ENCODE assay signal across 16 mouse cellular contexts in the genomic region with DNA sequence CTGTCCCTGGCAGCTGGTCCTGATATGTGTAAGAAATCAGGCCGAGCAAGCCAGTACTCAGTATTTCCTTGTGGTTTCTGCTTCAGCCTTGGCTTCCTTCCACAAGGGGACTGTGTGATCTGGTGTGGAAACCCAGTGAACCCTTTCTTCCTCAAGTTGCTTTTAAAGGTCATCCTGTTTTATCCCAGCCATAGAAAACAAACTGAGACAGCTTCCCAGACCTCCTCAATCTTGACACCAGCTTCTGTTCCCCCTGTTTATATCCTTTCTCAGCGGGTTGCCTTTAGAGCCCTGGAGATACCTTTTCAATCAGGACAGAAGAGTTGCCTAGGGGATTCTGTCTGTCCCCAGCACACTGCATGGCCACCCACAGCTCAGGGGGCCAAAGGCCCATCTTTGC.
DNase-seq lines count a peak whose midpoint lies in the region; ATAC-seq and TF ChIP-seq lines count a peak whose summit lies in the region.
"Had no signal": no experiment of that assay in that cellular context is flagged by ENCODE, and none has a peak within 500 bp of the region (broad histone marks: within the 10 kb centered on the region; RNA-seq: fewer than 3 reads in every experiment).

No protein-coding gene starts in this region.

- no peak for DNase-seq in lung, adult 2 months
- DNase-seq in embryo, embryonic 10 days (ENCODE audit: low spot score) = peak; percentile 58
- peak; percentile 28 for DNase-seq in embryo, embryonic 11 days
- DNase-seq in kidney, postnatal 14 days = peak; percentile 55
- no peak for DNase-seq in cerebellum, postnatal 25 days
- no peak for DNase-seq in adrenal gland, postnatal 4 days (ENCODE audit: low spot score in 2 of 2)
- DNase-seq: adrenal gland, adult 8-10 months; cerebellum, adult 2 months; gastrocnemius, postnatal 14 days; layer of hippocampus, adult 9-11 months; thymus, postnatal 14 days had no signal

- no peaks in the 10 kb centered on the region for H3K9me3 ChIP-seq in lung, embryonic 16.5 days (ENCODE audit: control insufficient read depth, low read length)
- H3K9me3 ChIP-seq: limb, embryonic 15.5 days; lung, embryonic 15.5 days had no signal

- 0 out of 2 replicates have a peak, but pooled peaks have one; percentile 7 for ATAC-seq in lung, embryonic 16.5 days (ENCODE audit: low read depth)
- ATAC-seq: intestine, embryonic 16.5 days had no signal

- H3K27ac ChIP-seq in lung, embryonic 16.5 days (ENCODE audit: low read length) = no peak overlapping the region
- H3K27ac ChIP-seq: limb, embryonic 15.5 days; lung, embryonic 15.5 days; stomach, postnatal 0 days had no signal

- no peaks in the 10 kb centered on the region for H3K36me3 ChIP-seq in lung, embryonic 16.5 days (ENCODE audit: control insufficient read depth, insufficient read depth, low read length)
- H3K36me3 ChIP-seq: limb, embryonic 15.5 days; lung, embryonic 15.5 days had no signal

- no peak for TF ChIP-seq CTCF in lung, adult 2 months (IDR thresholded peaks at IDR 0.05; ENCODE audit: insufficient read depth, low read length)

- H3K9ac ChIP-seq in lung, embryonic 16.5 days (ENCODE audit: low read length) = no peak overlapping the region
- H3K9ac ChIP-seq: limb, embryonic 15.5 days; lung, embryonic 15.5 days had no signal

- H3K4me2 ChIP-seq in lung, embryonic 16.5 days (ENCODE audit: low read depth, low read length) = no peak overlapping the region
- H3K4me2 ChIP-seq: limb, embryonic 15.5 days; lung, embryonic 15.5 days had no signal

- WGBS in lung, embryonic 16.5 days = 36% methylated on average over 2 of the region's 2 CpGs
- 12% methylated on average over 2 of the region's 2 CpGs for WGBS in lung, adult 2 months

- TF ChIP-seq POLR2A in lung, adult 2 months (IDR thresholded peaks at IDR 0.05; ENCODE audit: borderline replicate concordance, extremely low read depth, low read depth, low read length) = no peak

- no peaks in the 10 kb centered on the region for H3K4me1 ChIP-seq in lung, embryonic 16.5 days (replicated peaks; ENCODE audit: control insufficient read depth, insufficient read depth, low read length)
- H3K4me1 ChIP-seq in lung, adult 2 months (ENCODE audit: control insufficient read depth, insufficient read depth, low read length) = no peaks in the 10 kb centered on the region
- H3K4me1 ChIP-seq: limb, embryonic 15.5 days; lung, embryonic 15.5 days had no signal

- no peak overlapping the region for H3K4me3 ChIP-seq in lung, embryonic 16.5 days (ENCODE audit: low read length)
- H3K4me3 ChIP-seq in lung, adult 2 months (replicated peaks; ENCODE audit: extremely low read depth, low read depth, low read length) = no peak overlapping the region
- H3K4me3 ChIP-seq: limb, embryonic 15.5 days; lung, embryonic 15.5 days had no signal

- H3K27me3 ChIP-seq in lung, embryonic 16.5 days (ENCODE audit: control insufficient read depth, insufficient read depth, low read depth, low read length) = no peaks in the 10 kb centered on the region
- H3K27me3 ChIP-seq: limb, embryonic 15.5 days; lung, embryonic 15.5 days had no signal

Comparison
In these comparisons a context has a peak if more than half of its experiments do, and no peak if none do; other contexts are left out.
1. DNase-seq: peak in embryo, embryonic 10 days (single experiment), embryo, embryonic 11 days (single experiment) and kidney, postnatal 14 days (single experiment); none in lung, adult 2 months (single experiment), cerebellum, postnatal 25 days (0 of 2) and adrenal gland, postnatal 4 days (0 of 2).